Mouse (Mus musculus): Measurements from ENCODE around the gene Irf6. TPM values are rescaled to one million over a fixed set of nuclear protein-coding genes. Genes with fewer than 3 reads are reported as not detected.
A peak's percentile ranks its signal among the peaks of the same experiment; 100 is the strongest.

Gene Irf6
- polyA plus RNA-seq, 1 experiment from 2014 or later, result 5.9 TPM

DNA sequence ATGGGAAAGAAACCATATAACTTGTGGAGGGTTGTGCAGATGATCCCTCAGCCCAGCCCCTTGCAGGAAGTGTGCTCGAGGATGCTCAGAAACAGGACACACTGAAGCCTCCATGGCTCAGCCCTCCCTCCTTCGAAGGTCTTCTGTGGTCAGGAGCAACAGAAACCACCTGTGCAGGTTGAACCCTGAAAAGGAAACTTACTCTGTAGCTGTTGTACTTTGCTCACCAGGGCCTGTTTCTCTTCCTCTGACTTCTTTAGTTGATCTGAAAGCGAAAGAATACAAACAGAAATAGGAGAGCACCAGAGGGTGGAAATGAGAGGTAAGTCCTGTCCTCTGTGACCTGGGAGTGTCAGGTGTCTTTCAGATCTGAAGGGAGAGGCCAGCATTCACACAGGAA is 28.2 kb downstream of the Irf6 start:
- no peak overlapping the region for H3K4me2 ChIP-seq
- H3K36me3 ChIP-seq, result no peaks in the 10 kb centered on the region
- no peak overlapping the region for H3K4me3 ChIP-seq
- no peak overlapping the region for H3K9ac ChIP-seq
- H3K27me3 ChIP-seq (replicated peaks), result no peaks in the 10 kb centered on the region
- no peak for ATAC-seq (ENCODE audit: extremely low read depth, insufficient number of reproducible peaks, low FRiP score, low TSS enrichment)
- 76% methylated on average over 3 of the region's 3 CpGs for WGBS
- no peak overlapping the region for H3K27ac ChIP-seq (replicated peaks)
- no peaks in the 10 kb centered on the region for H3K9me3 ChIP-seq
- 0 out of 2 replicates have a peak, but pooled peaks cover 6% of the 10 kb centered on the region for H3K4me1 ChIP-seq

GRCm38 (mm10) chr1:193188257-193188656 is 35.3 kb downstream of the Irf6 start:
- Histone ChIP-seq H3K4me3 (no peak overlapping the region), H3K27me3 (replicated peaks) (no peaks in the 10 kb centered on the region), H3K36me3 (no peaks in the 10 kb centered on the region), H3K27ac (replicated peaks) (peak overlapping the region; percentile 89), H3K4me1 (peaks cover 42% of the 10 kb centered on the region), H3K9me3 (no peaks in the 10 kb centered on the region), H3K9ac (no peak overlapping the region), H3K4me2 (no peak overlapping the region)
- 59% methylated on average over 6 of the region's 6 CpGs for WGBS
- ATAC-seq (ENCODE audit: extremely low read depth, insufficient number of reproducible peaks, low FRiP score, low TSS enrichment), result no peak

- Histone ChIP-seq H3K9me3 (no peaks in the 10 kb centered on the region), H3K4me2 (peak overlapping the region; percentile 29), H3K27me3 (replicated peaks) (no peaks in the 10 kb centered on the region), H3K4me1 (peaks cover 42% of the 10 kb centered on the region), H3K9ac (0 out of 2 replicates have a peak overlapping the region, but pooled peaks have one; percentile 17), H3K36me3 (no peaks in the 10 kb centered on the region), H3K27ac (replicated peaks) (peak overlapping the region; percentile 89), H3K4me3 (no peak overlapping the region)
- peak; percentile 84 for ATAC-seq (ENCODE audit: extremely low read depth, insufficient number of reproducible peaks, low FRiP score, low TSS enrichment)
- 14% methylated on average over 9 of the region's 9 CpGs for WGBS
These were observed 36.3 kb downstream of the Irf6 start for GRCm38 (mm10) chr1:193189151-193189621.

DNA sequence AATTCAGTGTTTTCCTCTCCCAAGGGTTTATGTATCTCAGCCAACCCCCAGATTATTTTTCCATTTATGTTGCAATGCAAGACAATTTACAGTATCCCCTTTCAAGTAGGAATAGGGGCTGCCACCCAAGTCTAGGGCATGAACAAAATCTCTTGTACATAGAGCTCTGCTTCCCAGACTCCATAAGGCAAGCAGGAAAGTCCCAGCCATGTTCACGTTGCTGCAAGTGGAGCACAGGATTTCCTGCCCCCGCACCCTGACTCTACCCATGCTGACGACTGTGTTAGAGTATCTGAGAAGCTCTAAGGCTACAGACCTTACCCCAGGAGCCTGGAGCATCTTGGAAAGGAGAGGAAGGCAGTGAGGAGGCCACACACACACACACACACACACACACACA is 36.9 kb downstream of the Irf6 start:
- Histone ChIP-seq H3K9ac (no peak overlapping the region), H3K4me2 (peak overlapping the region; percentile 29), H3K27me3 (replicated peaks) (no peaks in the 10 kb centered on the region), H3K9me3 (no peaks in the 10 kb centered on the region), H3K27ac (replicated peaks) (peak overlapping the region; percentile 89), H3K4me1 (peaks cover 42% of the 10 kb centered on the region), H3K36me3 (no peaks in the 10 kb centered on the region), H3K4me3 (no peak overlapping the region)
- ATAC-seq (ENCODE audit: extremely low read depth, insufficient number of reproducible peaks, low FRiP score, low TSS enrichment), result no peak
- 25% methylated on average over 3 of the region's 3 CpGs for WGBS

DNA sequence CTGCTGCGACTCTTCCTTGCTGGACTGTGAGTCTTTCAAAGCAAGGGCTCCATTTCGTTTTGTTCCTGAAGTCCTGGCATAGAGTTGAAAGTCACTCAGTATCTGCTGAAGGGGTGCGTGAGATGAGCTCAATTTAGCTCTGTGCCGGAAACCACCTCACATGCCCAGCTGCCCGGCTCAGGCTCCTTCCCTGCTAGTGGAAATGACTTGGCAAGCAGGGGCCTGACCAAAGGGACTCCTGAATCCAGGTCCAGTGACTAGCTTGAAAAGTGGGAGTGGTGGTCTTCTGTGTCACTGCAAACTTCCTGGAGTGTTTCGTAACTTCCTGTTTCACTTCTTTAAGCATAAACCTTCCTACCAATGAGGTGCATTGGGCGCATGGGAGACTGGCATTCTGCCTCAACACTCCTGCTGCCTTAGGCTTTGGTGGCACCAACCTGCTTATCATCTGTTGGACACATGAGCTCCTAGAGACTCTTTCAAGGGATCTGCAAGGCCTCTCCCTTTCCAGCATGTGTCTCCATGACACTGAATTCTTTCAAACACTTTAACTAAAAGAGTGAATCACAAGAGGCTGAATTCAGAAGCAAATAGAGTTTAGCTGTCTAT is 38.9 kb downstream of the Irf6 start:
- Histone ChIP-seq H3K4me2 (no peak overlapping the region), H3K4me3 (no peak overlapping the region), H3K27ac (replicated peaks) (peak overlapping the region; percentile 89), H3K27me3 (replicated peaks) (no peaks in the 10 kb centered on the region), H3K36me3 (no peaks in the 10 kb centered on the region), H3K9ac (no peak overlapping the region), H3K4me1 (peaks cover 45% of the 10 kb centered on the region), H3K9me3 (no peaks in the 10 kb centered on the region)
- ATAC-seq (ENCODE audit: extremely low read depth, insufficient number of reproducible peaks, low FRiP score, low TSS enrichment), result no peak
- WGBS, result 61% methylated on average over 7 of the region's 7 CpGs

DNA sequence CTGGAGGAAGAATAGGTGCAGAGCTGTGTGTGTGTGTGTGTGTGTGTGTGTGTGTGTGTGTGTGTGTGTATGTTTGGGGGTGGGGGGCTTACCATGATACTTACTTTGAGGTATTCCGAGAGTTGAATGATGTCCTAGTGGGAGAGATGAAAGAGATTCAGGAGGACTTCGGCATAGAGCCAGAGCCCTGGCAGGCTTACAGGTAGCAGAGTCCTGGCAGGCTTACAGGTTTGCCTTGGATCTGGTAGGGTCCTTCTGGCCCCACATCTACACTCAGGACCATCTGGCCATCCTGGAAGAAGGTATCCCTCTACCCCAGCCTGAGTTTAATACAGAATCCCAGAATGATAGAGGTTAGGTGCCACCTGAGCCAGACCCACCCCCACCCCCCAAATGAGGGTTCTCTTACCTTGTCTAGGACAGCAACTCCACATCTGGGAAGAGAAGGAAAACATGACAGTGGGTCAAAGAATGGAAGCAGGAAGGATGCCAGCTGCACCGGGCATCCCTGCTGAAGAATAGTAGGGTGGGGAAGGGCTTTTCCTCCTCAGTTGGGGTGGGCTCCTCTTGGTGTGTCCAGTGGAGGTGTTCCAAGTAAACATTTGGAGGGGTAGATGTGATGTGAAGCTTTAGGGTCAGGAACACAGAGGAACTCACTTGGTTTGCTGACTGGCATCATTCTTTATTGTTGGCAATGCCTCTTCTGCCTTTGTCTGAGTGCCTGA is 41.7 kb downstream of the Irf6 start:
- no peak overlapping the region for H3K4me2 ChIP-seq
- no peak overlapping the region for H3K4me3 ChIP-seq
- no peaks in the 10 kb centered on the region for H3K27me3 ChIP-seq (replicated peaks)
- peaks cover 32% of the 10 kb centered on the region for H3K4me1 ChIP-seq
- no peak for ATAC-seq (ENCODE audit: extremely low read depth, insufficient number of reproducible peaks, low FRiP score, low TSS enrichment)
- no peak overlapping the region for H3K9ac ChIP-seq
- no peaks in the 10 kb centered on the region for H3K9me3 ChIP-seq
- H3K36me3 ChIP-seq, result no peaks in the 10 kb centered on the region
- WGBS, result 68% methylated on average over 3 of the region's 3 CpGs
- H3K27ac ChIP-seq (replicated peaks), result no peak overlapping the region

DNA sequence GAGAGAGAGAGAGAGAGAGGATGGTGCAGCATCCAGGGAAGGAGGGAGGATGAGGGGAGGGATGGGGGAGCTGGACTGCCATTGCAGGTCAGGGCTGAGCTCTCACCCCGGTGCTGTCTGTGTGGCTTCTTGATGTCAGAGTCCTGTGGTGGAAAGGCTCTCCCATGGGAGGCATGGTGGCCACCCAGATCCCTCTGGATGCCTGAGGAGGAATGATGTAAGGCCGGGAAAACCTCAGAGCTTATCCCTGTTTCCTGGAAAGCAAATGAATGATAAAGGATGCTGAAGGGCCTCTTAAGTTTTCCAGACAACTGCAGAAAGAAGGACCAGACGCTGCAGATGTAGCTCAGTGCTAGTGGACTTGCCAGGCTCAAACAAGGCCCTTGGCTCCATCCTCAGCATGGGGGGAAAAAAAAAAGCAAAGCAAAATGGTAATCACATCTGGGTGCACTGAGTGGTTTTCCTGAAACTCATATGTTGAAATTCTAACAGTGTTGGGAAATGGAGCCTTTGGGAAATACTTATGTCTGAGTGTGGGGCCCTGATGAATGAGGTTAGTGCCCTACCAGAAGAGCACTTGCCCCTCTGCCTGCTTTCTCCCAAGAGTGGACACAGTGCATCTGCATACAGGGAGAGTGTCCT is 42.4 kb downstream of the Irf6 start:
- ATAC-seq (ENCODE audit: extremely low read depth, insufficient number of reproducible peaks, low FRiP score, low TSS enrichment), result no peak
- no peak overlapping the region for H3K27ac ChIP-seq (replicated peaks)
- no peak overlapping the region for H3K4me3 ChIP-seq
- H3K4me1 ChIP-seq, result peaks cover 25% of the 10 kb centered on the region
- H3K9ac ChIP-seq, result no peak overlapping the region
- no peaks in the 10 kb centered on the region for H3K9me3 ChIP-seq
- H3K36me3 ChIP-seq, result no peaks in the 10 kb centered on the region
- WGBS, result 57% methylated on average over 3 of the region's 3 CpGs
- H3K4me2 ChIP-seq, result no peak overlapping the region
- no peaks in the 10 kb centered on the region for H3K27me3 ChIP-seq (replicated peaks)

DNA sequence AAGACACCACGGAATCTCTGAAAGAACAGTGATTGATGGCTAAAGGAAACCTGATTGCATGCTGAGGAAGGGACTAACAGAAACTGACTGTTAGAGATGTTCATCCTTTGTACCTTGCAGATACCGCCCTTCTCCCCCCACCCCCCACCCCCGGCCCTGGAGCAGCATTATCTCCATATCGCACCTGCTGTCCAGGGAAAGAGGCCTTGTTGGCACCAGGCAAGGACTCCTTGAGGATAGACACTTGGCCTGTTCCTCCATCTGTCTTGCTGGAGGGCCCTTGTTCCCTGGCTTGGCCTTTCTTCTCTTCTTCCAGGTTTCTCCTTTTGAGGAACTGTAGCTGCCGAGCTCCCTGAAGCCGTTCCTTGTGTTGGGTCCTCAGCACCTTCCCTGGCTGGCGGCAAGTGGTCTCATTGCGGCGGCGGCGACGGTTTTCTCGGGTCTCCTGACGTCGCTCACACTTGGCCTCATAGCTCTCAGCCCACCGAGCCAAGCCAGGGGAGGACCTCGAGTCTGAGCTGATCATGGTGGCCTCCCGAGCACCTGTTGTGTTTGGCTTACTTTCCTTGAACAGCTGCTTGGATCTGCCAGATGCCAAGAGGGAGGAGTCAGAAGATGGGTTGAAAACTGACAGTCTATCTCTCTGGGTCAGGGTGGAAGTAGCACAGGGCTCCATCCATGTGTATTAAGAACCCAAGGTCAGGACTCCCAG is 44.7 kb downstream of the Irf6 start:
- Histone ChIP-seq H3K9ac (no peak overlapping the region), H3K27ac (replicated peaks) (no peak overlapping the region), H3K27me3 (replicated peaks) (no peaks in the 10 kb centered on the region), H3K36me3 (no peaks in the 10 kb centered on the region), H3K4me3 (no peak overlapping the region), H3K9me3 (no peaks in the 10 kb centered on the region), H3K4me1 (peaks cover 7% of the 10 kb centered on the region; the same call in 1 of the 2 replicates), H3K4me2 (no peak overlapping the region)
- 82% methylated on average over 18 of the region's 18 CpGs for WGBS
- ATAC-seq (ENCODE audit: extremely low read depth, insufficient number of reproducible peaks, low FRiP score, low TSS enrichment), result no peak

DNA sequence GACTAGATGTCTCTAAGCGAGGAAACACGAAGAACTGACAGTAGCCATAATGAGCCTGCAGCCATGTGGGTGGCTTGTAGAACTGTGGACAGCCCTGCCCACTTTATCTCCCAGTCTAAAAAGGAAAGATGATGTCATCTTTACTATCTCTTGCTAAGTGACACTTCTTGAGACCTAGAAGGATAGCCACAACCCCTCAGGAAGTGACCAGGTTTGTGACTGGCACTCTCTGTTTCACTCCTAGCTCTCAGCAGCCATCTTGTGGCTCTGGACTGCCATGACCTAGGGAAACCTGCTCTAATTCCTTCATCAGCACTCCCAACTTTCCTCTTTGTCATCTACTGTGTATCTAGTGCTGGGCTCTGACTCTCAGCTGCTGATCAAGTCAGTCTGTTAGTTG is 45.4 kb downstream of the Irf6 start:
- 77% methylated on average over 2 of the region's 2 CpGs for WGBS
- Histone ChIP-seq H3K9ac (no peak overlapping the region), H3K4me2 (no peak overlapping the region), H3K27me3 (replicated peaks) (no peaks in the 10 kb centered on the region), H3K4me3 (no peak overlapping the region), H3K27ac (replicated peaks) (no peak overlapping the region), H3K9me3 (no peaks in the 10 kb centered on the region), H3K4me1 (peaks cover 7% of the 10 kb centered on the region; the same call in 1 of the 2 replicates), H3K36me3 (no peaks in the 10 kb centered on the region)
- ATAC-seq (ENCODE audit: extremely low read depth, insufficient number of reproducible peaks, low FRiP score, low TSS enrichment), result no peak

DNA sequence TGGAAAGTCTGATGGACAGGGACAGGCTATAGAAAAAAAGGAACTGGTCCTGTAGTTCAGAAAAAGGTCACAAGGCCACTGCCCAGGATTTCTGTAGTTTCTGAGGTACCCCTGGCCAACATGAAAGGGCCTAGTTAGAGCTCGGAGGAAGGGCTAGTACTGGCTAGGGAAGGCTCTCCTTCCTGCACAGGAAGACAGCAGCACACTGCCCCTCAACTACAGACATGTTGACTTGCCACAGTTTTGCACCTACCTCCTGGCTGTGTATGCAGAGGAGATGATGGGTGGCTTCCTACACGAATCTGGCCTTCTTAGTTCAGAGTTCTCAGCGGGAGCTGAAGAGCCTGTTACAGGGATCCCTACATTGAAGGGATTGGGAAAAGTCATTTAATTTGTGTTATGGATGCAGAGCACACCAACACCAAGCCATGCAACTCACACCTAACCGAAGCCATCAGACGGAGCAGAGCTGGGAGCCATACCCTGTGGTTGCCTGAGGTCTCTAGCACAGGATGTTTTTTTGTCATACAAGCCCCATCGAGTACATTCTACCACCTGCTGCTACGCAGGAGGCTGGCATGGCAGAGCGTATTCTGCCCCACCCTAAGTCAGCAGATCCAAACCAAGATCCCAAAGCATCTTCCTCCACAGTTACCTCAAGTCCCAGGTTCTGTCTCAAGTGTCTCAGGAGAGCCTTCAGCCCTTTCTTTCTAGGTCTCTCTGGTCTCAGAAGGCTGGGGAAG is 47.9 kb downstream of the Irf6 start:
- ATAC-seq (ENCODE audit: extremely low read depth, insufficient number of reproducible peaks, low FRiP score, low TSS enrichment), result no peak
- no peaks in the 10 kb centered on the region for H3K27me3 ChIP-seq (replicated peaks)
- no peaks in the 10 kb centered on the region for H3K36me3 ChIP-seq
- 78% methylated on average over 8 of the region's 8 CpGs for WGBS
- H3K9ac ChIP-seq, result no peak overlapping the region
- no peak overlapping the region for H3K4me3 ChIP-seq
- H3K4me2 ChIP-seq, result no peak overlapping the region
- peaks cover 7% of the 10 kb centered on the region; the same call in 1 of the 2 replicates for H3K4me1 ChIP-seq
- H3K9me3 ChIP-seq, result no peaks in the 10 kb centered on the region
- H3K27ac ChIP-seq (replicated peaks), result no peak overlapping the region

Data from heart, embryonic 13.5 days (tissue).